Mouse (Mus musculus) bone marrow macrophage, adult 2 months (primary cell): Measurements from ENCODE around the gene Twnk.

ENCODE experiments used
- CTCF ChIP-seq: IDR thresholded peaks from 2 replicates; pipeline ENCODE4 v1.5.1; 2012; ENCODE audit warnings: low read depth, mild to moderate bottlenecking, low read length, moderate library complexity
- POLR2A ChIP-seq: IDR thresholded peaks from 2 replicates; pipeline ENCODE4 v1.6.1; 2012; ENCODE audit warnings: mild to moderate bottlenecking, low read depth, low read length, borderline replicate concordance

DNA sequence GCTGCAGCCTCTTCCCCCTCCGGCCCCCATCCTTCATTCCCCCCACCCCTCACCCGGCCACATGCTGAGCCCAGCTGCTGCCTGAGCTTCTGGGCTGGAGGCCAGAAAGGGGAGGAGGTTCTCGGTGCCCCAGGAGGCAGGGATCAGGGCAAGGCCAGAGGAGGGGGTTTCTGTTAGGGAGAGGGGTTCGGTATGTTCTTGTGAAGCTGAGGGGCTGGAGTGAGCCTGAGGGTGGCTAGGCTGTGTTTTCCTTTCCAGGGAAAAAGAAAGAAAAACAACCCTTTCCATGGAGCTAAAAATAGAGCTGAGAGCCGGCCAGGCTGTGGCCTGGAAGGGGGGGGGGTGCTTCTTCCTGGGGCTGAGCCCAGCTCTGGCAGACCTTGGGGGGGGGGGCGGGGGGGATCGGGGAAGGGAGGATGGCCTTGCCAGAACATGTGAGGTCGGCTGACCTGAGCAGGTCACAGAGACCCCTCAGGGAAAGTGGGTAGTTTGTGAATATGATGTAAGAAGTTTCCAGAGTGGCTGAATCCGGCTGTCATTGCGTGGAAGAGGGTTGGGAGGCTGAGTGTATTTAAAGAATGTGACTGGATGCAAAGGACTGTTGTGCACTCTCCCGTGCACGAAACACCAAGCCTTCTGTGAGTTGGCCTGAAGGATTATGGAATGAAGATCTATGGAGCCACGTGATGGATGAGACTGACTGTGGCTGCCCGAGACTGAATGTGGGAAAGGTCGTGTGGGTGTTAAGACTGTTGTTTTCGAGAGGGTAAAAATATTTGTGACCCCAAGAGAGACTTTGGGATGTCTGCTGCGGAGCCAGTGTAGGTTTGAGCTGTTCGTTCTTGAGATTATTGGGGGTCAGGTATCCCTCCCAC is 11.1 kb downstream of the Twnk start:
- TF ChIP-seq CTCF, result no peak
- no peak for TF ChIP-seq POLR2A
